Mouse (Mus musculus): ENCODE measurements around the gene Abr. TPM values are rescaled to one million over a fixed set of nuclear protein-coding genes. Genes with fewer than 3 reads are reported as not detected.

Gene Abr
- polyA plus RNA-seq, 1 experiment from 2014 or later, result 40.5 TPM

DNA sequence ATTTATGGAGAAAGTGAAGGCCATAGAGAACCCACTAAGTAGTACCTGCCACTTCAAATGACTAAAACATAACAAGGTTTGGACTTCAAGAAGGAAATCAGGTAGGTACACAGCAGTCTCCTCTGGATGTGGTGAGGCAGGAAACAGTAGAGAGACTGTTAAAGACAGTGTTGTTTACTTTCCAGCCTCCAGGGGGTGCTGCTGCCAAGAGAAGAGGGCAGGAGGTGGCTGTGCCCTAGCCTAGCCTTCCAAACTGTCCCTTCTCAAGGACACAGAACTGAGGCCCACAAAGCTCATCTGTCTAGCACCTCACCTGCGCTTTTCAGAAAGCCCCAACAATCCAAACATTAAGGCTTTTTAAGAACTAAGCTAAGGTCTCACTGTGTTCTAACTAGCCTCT is 81.1 kb downstream of the Abr start:
- Histone ChIP-seq H3K9me3 (no peaks in the 10 kb centered on the region), H3K36me3 (0 out of 2 replicates have a peak, but pooled peaks cover 3% of the 10 kb centered on the region), H3K27ac (no peak overlapping the region), H3K27me3 (ENCODE audit: insufficient read depth, poor library complexity, severe bottlenecking) (no peaks in the 10 kb centered on the region), H3K4me3 (no peak overlapping the region), H3K4me1 (replicated peaks) (no peaks in the 10 kb centered on the region)
- DNase-seq (ENCODE audit: low spot score), result peak; percentile 65
- 41% methylated on average over 1 of the region's 1 CpGs for WGBS

DNA sequence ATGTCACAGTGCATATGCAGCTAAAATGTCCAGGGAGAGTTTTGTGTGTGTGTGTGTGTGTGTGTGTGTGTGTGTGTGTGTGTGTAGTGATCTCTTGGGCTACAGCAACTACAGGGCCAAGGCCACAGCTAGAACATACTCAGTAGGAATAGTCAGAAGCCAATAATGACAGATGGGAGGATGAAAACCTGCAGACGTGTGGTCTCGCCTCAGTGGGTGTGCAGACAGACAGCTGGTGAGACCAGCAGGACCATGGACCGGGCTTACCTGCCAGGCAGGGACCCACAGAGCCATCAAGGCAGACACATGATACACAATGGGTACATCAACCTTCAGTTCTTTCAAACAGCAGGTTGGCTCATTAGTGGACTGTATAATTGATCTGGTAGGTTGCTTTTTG is 84.7 kb downstream of the Abr start:
- Histone ChIP-seq H3K27ac (0 out of 2 replicates have a peak overlapping the region, but pooled peaks have one; percentile 50), H3K4me1 (replicated peaks) (no peaks in the 10 kb centered on the region), H3K9me3 (no peaks in the 10 kb centered on the region), H3K27me3 (ENCODE audit: insufficient read depth, poor library complexity, severe bottlenecking) (no peaks in the 10 kb centered on the region), H3K4me3 (no peak overlapping the region), H3K36me3 (no peaks in the 10 kb centered on the region)
- DNase-seq (ENCODE audit: low spot score), result no peak
- WGBS, result 85% methylated on average over 3 of the region's 3 CpGs

- H3K27ac ChIP-seq, result 0 out of 2 replicates have a peak overlapping the region, but pooled peaks have one; percentile 50
- WGBS, result 81% methylated on average over 10 of the region's 10 CpGs
Observed at GRCm38 (mm10) chr11:76536576-76537354, 85.3 kb downstream of the Abr start.

GRCm38 (mm10) chr11:76532001-76532400 is 90.1 kb downstream of the Abr start:
- Histone ChIP-seq H3K4me1 (replicated peaks) (peaks cover 31% of the 10 kb centered on the region), H3K4me3 (no peak overlapping the region), H3K27ac (no peak overlapping the region), H3K36me3 (no peaks in the 10 kb centered on the region), H3K9me3 (no peaks in the 10 kb centered on the region), H3K27me3 (ENCODE audit: insufficient read depth, poor library complexity, severe bottlenecking) (no peaks in the 10 kb centered on the region)
- WGBS, result 94% methylated on average over 7 of the region's 7 CpGs
- DNase-seq (ENCODE audit: low spot score), result no peak

More at GRCm38 (mm10) chr11:76536576-76537354, 85.3 kb downstream of the Abr start:
- H3K27me3 ChIP-seq (ENCODE audit: insufficient read depth, poor library complexity, severe bottlenecking), result no peaks in the 10 kb centered on the region
- H3K9me3 ChIP-seq, result no peaks in the 10 kb centered on the region
- DNase-seq (ENCODE audit: low spot score), result peak; percentile 34
- H3K4me1 ChIP-seq (replicated peaks), result 0 out of 2 replicates have a peak, but pooled peaks cover 4% of the 10 kb centered on the region
- H3K36me3 ChIP-seq, result no peaks in the 10 kb centered on the region
- H3K4me3 ChIP-seq, result no peak overlapping the region

GRCm38 (mm10) chr11:76530966-76531678 is 91.0 kb downstream of the Abr start:
- no peak overlapping the region for H3K4me3 ChIP-seq
- peaks cover 31% of the 10 kb centered on the region for H3K4me1 ChIP-seq (replicated peaks)
- no peak for DNase-seq (ENCODE audit: low spot score)
- no peaks in the 10 kb centered on the region for H3K9me3 ChIP-seq
- peak overlapping the region; percentile 40; the same call in 1 of the 2 replicates for H3K27ac ChIP-seq
- 58% methylated on average over 7 of the region's 7 CpGs for WGBS
- H3K27me3 ChIP-seq (ENCODE audit: insufficient read depth, poor library complexity, severe bottlenecking), result no peaks in the 10 kb centered on the region
- no peaks in the 10 kb centered on the region for H3K36me3 ChIP-seq

- WGBS, result 83% methylated on average over 15 of the region's 15 CpGs
- peaks cover 33% of the 10 kb centered on the region for H3K4me1 ChIP-seq (replicated peaks)
- H3K27ac ChIP-seq, result no peak overlapping the region
Observed at GRCm38 (mm10) chr11:76530168-76530935, 91.8 kb downstream of the Abr start.

GRCm38 (mm10) chr11:76529352-76530141 is 92.6 kb downstream of the Abr start:
- Histone ChIP-seq H3K27me3 (ENCODE audit: insufficient read depth, poor library complexity, severe bottlenecking) (no peaks in the 10 kb centered on the region), H3K27ac (peak overlapping the region; percentile 40; the same call in 1 of the 2 replicates), H3K4me1 (replicated peaks) (peaks cover 36% of the 10 kb centered on the region), H3K4me3 (no peak overlapping the region), H3K9me3 (no peaks in the 10 kb centered on the region), H3K36me3 (no peaks in the 10 kb centered on the region)
- no peak for DNase-seq (ENCODE audit: low spot score)
- WGBS, result 76% methylated on average over 6 of the region's 6 CpGs

More at GRCm38 (mm10) chr11:76530168-76530935, 91.8 kb downstream of the Abr start:
- DNase-seq (ENCODE audit: low spot score), result no peak
- Histone ChIP-seq H3K36me3 (no peaks in the 10 kb centered on the region), H3K4me3 (no peak overlapping the region), H3K9me3 (no peaks in the 10 kb centered on the region), H3K27me3 (ENCODE audit: insufficient read depth, poor library complexity, severe bottlenecking) (no peaks in the 10 kb centered on the region)

DNA sequence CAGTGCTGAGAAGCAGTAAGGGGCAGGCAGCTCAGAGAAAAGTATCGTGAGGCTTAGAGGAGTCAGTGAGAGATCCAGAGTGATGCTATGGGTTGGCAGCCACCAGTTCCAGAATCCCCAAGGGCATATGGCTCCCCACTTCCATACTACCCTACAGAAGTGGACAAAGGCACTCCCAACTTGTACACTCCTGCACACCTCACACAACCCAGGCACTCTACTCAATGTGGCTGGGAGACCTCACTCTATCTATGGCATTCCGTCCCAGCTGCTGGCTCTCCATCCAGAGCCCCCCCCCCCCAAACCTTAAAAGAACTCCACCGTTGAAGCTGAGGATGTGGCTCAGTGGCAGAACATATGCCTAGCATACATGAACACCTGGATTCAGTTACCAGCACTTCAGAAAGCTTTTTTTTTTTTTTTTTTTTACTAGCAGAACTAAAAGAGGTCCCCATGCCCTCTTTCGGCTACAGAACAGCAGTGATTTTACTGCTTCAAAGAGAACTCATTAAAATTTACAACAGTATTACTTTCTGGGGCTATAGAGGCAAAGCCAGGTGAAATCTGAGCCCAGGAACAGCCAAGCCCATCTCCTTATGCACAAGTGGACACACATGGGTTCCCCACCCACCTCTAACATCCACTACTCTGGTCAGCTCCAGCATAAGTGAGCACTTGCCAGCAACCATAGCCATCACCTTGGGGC is 96.3 kb downstream of the Abr start:
- Histone ChIP-seq H3K4me3 (no peak overlapping the region), H3K9me3 (no peaks in the 10 kb centered on the region), H3K4me1 (replicated peaks) (peaks cover 43% of the 10 kb centered on the region), H3K27ac (no peak overlapping the region), H3K27me3 (ENCODE audit: insufficient read depth, poor library complexity, severe bottlenecking) (no peaks in the 10 kb centered on the region), H3K36me3 (peaks cover 2% of the 10 kb centered on the region; the same call in 1 of the 2 replicates)
- no peak for DNase-seq (ENCODE audit: low spot score)
- 90% methylated on average over 4 of the region's 4 CpGs for WGBS

DNA sequence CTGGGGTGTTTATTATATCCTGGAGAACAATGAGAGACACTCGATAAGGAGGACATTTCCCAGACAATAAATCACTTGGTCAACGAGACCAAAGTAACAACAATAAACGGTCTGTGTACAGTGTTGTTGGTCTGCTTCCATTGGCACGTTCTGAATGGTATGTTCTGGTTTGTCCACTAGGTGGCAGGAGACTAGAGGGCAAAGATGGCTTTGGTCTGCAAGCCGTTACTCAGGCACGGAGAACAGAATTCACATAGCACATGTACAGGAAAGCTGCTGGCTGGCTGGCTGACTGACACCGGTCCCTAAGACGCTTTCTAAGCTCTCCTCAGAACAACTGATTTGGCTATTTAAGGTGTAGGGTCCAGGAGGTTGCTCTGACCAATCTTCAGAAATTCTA is 97.2 kb downstream of the Abr start:
- WGBS, result 33% methylated on average over 8 of the region's 8 CpGs
- Histone ChIP-seq H3K27me3 (ENCODE audit: insufficient read depth, poor library complexity, severe bottlenecking) (no peaks in the 10 kb centered on the region), H3K4me3 (no peak overlapping the region), H3K9me3 (no peaks in the 10 kb centered on the region), H3K36me3 (peaks cover 2% of the 10 kb centered on the region; the same call in 1 of the 2 replicates), H3K27ac (no peak overlapping the region), H3K4me1 (replicated peaks) (peaks cover 36% of the 10 kb centered on the region)
- DNase-seq (ENCODE audit: low spot score), result peak; percentile 72

DNA sequence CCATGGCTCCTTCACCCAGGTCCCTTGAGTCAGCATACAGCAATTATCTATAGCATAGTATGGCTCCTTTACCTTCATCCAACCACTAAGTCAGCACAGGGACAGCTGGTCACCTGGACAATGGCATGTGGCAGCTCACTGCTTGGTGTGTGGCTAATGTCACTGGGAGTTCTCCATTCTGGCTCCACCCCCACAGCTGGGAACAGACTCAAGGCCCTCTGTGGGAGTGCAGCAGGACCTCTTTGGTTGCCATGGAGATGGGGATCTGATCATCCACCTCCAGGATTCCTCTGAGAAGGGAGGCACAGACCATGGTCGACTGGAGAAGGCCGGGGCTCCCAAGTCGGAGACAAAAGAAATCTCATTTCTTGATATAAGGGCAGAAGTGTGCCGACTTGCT is 98.8 kb downstream of the Abr start:
- Histone ChIP-seq H3K4me3 (no peak overlapping the region), H3K27me3 (ENCODE audit: insufficient read depth, poor library complexity, severe bottlenecking) (no peaks in the 10 kb centered on the region), H3K4me1 (replicated peaks) (peaks cover 24% of the 10 kb centered on the region), H3K9me3 (no peaks in the 10 kb centered on the region), H3K36me3 (peaks cover 2% of the 10 kb centered on the region; the same call in 1 of the 2 replicates), H3K27ac (peak overlapping the region; percentile 66)
- 13% methylated on average over 4 of the region's 4 CpGs for WGBS
- peak; percentile 63 for DNase-seq (ENCODE audit: low spot score)

DNA sequence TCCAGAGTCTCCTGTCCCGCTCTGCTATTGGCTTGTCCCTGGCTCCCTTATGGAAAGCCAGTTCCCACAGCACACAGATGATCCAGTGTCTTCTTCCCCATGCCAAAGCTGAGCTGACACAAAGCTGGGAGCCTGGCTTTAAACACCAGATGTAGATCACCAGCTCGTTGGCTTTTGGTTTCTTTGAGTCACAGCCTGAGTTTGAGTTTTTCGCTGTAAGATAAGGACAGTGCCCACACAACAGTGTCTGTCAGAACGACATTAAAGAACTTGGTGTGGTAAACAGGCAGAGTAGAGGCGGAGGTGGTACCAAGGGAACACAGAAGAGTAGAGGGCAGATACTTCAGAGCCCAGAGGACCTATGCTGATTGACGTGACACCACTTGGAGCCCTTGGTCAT is 101.2 kb downstream of the Abr start:
- Histone ChIP-seq H3K9me3 (no peaks in the 10 kb centered on the region), H3K4me1 (replicated peaks) (peaks cover 24% of the 10 kb centered on the region), H3K27ac (no peak overlapping the region), H3K36me3 (peaks cover 2% of the 10 kb centered on the region; the same call in 1 of the 2 replicates), H3K27me3 (ENCODE audit: insufficient read depth, poor library complexity, severe bottlenecking) (no peaks in the 10 kb centered on the region), H3K4me3 (no peak overlapping the region)
- 93% methylated on average over 6 of the region's 6 CpGs for WGBS
- no peak for DNase-seq (ENCODE audit: low spot score)

All from hindbrain, embryonic 10.5 days (tissue).